Mouse (Mus musculus) ovary, postnatal 14 days (tissue): ENCODE data around the gene Gata5.

Experiments
- DNase-seq: peaks from one replicate; pipeline ENCODE4 v3.0.0; 2022; ENCODE audit warnings: low spot score

Gata5 gene

DNA sequence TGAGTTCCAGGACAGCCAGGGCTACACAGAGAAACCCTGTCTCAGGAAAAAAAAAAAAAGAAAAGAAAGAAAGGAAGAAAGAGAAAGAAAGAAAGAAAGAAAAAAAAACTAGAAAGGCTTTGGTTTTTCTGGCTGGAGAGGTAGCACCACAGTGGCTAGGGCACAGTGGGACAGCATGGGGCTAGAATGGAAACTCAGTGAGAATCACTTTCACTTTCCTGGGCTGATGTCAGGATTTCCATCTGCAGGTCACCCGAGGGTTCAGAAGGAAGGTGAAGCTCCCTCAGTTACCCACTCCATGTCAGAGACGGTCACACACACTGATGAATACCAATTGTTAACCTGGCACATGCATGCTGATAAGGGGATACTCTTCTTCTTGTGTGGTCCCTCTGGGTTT is 26.8 kb downstream of the Gata5 start:
- no peak for DNase-seq

DNA sequence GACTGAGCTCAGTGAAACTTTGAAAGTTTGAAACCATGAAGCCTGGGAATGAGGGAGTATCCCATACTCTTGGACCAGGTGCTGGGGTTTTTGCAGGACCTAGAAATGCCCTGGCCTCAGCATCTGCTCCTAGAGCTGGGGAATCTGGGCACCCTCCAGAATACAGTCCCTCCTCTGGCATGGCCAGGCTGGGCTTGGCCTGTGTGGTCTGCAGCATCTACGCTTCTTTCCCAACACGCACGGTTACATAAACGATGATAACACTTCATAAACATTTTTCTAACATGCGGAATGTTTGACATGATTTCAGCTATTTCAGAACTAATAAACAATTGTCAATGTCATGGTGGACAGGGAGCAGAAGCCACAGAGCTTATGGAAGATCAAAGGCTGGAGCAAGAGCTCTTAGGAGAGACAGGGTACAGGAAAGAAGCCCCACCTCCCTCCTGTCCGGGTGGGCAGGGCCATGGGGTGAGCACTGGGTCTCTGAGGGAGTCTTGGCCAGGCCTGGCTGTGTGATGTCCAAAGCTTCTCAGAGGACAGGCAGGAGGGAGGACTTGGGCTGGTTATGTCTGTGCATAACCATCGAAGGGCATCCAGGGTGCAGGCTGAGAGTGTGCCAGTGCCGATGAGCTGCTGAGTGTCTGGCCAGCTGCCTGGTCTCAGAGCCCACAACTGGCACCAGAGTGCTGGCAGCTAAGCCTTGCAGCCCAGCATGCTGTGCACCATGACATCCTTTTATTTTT is 27.9 kb downstream of the Gata5 start:
- no peak for DNase-seq

DNA sequence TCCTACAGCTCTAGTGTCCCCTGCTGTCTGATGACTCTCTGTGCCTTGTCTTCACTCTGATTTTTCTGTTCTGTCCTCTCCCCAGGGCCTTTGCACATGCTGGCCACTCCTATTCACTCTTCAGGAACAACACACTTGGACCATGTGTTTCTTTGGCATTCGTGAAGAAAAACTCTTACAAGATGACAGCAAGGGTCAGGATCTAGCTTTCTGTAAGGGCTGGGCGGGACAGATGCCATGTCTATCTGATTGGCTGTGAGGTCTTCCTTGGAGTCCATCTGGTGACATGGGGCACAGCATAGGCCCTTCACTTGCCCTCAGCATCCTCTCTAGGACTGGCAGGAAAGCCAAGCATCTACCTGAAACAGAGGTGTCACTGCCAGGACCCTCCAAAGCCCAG is 28.5 kb downstream of the Gata5 start:
- DNase-seq, result no peak

DNA sequence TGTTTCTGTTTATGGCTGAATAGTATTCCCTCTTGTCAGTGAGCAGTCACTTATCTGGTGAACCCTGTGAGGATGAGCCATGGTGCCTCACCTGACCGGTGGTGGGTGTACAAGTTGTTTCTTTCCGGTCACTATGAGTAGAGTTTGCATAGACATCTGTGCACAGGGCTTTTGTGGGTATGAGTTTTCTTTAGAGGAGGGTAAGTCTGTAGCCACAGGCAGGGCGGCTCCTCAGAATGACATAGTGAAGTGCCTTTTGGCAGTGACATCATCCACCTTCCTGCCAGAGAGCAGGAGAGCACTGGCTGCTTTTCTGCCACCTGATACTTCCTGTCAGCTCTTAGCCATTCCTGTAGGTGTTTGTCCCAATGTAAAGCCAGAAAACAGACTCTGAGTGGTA is 29.0 kb downstream of the Gata5 start:
- no peak for DNase-seq

DNA sequence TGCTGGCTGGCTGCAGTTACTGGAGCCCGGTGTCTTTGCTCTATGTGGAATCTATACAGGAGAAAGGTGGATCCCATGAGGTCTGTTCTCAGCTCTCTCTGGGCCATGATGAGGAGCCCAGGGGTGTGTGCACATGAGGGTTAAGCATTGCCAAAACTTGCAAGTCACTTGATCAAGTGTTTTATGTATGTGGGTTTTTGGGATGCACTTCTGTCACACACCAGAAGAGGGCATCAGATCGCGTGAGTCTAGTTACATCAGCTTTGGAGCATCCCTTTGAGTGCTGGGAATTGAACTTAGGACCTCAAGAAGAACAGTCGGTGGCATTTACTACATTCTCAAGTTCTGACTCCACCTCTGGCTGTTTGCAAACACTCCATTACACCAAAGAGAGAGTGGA is 29.9 kb downstream of the Gata5 start:
- no peak for DNase-seq

DNA sequence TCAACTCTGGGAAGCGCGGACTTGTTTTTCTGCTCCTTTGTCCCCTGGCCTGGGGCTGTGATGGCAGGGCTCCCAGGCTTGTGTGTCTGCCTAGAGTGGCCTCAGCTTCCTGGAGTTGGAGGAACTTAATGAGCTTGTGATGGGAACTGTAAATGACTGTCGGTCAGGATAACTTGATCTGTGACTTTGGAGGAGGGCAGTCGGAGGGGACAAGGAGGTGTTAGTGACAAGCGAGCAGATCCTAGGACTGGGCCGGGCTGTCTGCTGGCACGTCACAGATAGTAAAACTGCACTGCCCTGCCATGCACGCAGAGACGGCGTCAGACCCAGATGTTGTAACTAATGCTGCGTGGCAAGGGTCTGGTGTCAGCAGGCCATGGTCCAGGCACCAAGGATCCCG is 31.0 kb downstream of the Gata5 start:
- no peak for DNase-seq

DNA sequence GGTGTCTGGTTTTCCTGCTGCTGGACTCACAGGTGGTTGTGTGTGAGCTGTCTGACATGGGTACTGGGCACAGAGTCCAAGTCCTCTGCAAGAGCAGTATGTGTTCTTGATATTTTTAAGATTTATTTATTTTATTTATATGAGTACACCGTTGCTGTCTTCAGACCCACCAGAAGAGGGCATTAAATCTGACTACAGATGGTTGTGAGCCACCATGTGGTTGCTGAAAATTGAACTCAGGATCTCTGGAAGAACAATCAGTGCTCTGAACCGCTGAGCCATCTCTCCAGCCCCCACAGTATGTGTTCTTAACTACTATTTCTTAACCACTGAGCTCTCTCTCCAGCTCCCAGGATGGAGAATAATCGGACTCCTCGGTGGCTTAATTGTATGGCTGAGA is 32.3 kb downstream of the Gata5 start:
- DNase-seq, result no peak

DNA sequence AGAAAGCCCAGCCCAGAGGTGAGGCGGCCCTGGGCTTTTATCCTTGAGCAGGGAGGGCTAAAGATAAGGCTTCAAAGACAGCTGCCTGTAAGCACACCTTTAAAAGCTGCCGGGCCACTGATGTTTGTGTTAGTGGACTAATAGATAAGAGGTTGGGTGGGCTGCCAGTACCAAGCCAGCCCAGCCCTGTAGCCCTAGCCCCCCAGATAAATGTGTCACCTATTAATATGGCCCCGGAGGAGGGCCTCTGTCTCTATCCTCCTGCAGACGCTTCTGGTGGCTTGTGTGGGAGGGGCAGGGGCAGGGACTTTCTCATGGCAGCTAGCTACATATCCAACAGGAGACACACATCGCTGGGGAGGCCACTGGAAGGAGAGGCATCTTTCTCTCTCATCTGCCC is 33.7 kb downstream of the Gata5 start:
- DNase-seq, result no peak

DNA sequence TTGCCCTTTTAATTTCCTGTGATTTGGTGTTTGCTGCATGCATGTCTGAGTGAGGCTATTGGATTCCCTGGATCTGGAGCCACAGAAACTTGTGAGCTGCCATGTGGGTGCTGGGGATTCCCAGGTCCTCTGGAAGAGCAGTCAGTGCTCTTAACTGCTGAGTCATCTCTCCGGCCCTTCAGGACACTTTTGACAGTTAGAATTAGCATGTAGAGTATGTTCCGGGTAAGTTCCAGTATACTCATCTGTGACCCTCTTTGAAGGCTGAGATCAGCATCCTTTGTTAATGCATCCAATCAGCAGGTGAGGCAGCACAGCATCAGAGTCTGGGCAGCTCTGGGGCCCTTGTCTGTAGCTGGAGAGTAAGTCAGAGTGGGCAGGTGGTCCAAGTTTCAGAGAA is 34.2 kb downstream of the Gata5 start:
- DNase-seq, result no peak

DNA sequence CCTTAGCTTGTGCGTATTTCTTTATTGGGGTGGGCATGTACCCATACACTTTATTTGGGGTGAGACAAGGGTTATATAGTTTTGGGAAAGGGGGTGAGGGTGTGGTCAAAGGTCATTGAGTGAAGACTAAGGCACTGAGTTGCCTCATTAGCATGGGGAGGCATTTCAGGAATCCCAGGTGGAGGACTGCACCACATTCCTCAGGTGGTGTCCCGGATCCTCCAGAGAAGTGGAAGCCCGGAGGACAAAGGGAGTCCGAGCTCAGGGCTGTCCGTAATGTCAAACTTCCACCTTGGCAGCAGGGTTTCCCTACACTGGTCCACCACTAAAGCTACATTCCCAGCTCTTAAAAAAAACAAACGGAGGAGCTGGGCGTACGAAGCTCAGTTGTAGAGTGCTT is 41.6 kb downstream of the Gata5 start:
- no peak for DNase-seq

DNA sequence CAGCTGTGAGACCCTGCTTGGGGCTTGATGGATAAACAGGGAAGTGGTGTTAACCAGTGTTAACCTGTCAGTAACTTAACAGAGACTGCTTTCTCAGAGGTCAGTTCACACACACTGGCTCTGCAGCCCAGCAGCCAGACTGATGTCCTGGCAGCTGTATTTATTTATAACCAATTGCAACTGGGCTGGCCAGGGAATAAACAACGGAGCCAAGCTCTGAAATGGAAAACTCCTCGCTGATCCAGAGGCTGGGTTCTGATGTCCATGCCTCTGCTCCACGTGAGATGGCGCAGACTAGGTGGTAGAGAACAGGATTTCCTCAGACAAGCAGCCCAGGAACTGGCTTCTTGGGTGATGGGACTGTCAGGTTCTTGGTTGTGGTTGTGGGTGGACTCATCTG is 42.5 kb downstream of the Gata5 start:
- no peak for DNase-seq

DNA sequence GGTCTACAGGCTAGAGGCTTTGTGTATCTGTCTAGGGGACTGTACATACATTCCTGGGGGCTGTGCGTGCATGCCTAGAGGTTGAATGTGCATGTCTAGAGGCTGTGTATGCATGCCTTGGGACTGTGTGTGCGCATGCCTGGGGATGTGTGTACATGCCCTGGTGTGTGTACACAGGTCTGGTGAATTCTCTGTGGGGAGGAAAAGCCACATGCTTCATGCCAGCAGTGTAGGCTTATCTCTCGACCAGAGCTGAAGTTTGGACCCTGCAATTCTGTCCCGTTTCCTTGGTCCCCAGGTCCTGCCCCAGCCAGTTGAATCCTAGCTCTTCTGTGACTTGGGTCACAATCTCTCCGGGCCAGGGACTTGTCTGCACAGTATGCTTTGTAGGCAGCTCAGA is 42.9 kb downstream of the Gata5 start:
- no peak for DNase-seq

DNA sequence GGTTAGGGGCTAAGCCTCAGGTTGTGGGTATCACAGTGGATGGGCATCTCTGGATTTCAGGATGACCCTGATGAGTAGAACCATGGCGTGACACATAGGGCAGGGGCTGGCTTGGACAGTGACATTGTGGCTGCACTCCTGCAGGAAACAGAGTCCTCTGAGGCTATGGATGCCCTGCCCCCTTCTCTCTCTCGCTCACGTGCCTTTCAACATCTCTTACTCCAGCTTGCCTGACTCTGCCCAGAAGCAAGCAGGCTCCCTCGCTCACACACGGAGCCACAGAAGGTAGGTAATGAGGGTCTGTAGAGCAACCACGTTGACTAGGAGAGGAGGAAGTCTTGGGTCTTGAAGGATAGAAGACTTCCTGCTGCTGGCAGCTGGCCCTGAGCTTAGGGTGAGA is 44.0 kb downstream of the Gata5 start:
- DNase-seq, result no peak

DNA sequence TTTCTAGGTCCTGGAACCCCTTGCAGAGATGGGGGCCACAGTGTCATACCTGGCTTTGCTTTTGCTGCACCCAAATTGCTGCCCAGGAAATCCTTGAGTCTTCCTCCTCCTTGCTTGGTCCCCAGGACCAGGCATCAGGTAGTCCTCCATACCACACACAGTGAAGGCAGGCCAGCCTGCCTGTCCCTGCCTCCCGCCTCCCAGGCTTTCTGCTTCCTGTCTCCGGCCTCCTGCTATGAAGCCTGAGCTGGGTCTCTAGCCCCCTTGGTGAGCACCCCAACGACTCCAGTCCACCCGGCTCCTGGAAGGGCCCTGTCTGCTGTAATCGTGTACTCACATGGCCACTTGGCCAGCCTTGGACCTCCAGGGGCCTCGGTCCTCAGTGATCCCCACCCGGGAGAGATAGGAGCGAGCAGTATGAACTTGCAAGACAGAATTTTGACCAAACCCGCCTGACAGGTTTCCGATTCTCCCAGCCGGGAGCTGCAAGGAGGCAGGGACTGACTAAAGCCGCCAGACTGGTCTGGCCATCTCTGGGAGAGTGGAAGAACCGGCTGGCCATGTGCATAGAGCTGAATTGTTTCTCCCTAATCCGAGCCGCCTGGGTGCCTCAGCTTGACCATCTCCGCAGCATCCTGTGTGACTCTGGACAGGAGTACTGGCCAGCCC is 44.9 kb downstream of the Gata5 start, which contains the start of gene Rbbp8nl:
Gene Rbbp8nl, minus strand, starts transcription at position 440 of the 669 bp plus-strand sequence.
- DNase-seq, result peak; percentile 55

DNA sequence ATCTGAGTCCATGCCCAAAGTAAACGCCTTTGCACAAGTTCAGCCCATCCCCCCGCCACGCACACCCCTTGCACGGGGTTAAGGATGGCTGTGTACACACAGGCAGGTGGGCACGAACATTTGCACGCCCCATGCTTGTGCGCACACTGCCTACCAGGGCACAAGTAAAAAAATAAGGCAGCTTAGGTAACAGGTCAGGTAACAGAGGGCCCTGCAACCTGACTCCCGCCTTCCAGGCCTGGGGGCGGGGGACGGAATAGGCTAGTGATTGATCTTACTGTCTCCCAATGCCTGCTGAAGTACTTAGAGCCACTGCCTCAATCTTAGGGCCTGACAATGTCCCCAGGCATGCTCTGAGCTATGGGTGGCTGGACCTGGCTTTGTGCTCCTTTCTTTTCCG is 45.5 kb downstream of the Gata5 start:
- DNase-seq, result no peak

DNA sequence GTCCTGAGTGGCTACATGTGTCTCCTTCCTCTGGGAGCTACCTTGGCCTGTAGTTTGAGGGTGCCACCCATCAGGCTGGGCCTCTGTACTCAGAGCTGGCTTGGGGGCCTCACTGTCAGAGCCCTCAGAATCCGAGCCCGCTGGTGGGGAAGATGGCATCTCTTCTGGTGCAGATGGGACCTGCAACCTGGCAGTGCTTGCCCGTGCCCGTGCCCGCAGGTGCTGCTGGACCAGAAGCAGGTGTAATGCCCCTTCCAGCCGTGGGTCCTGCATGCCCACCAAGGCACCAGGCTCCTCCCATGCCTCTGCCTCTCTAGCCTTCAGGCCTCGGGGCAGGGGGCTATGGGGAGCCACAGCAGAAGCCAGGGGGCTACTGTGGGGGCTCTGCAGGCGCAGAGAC is 55.2 kb downstream of the Gata5 start:
- no peak for DNase-seq

DNA sequence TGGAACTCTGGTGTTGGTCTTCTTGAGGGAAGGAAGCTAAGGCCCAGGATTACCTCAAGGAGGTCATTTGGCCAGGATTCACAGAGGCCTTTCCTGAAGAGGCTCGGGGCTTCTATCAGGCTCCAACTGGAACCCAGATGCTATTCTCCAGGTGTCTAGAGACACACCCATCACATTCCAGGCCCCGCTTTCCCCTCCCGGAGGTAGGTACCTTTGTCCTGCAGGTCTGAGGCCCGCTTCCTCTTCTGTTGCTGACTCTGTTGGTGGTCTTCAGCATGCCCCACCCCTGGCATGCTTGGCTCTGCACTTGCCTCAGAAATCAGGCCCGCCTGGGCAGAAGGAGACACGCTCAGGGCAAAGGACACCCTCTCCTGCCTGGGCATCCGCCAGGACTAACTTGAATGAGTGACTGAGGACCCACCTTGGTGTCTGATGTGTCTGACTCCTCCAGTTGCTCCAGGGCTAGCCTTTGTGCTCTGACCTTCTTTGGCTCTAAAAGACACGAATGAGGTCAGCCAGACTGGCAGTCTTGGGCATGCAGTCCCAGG is 56.7 kb downstream of the Gata5 start:
- DNase-seq, result no peak

DNA sequence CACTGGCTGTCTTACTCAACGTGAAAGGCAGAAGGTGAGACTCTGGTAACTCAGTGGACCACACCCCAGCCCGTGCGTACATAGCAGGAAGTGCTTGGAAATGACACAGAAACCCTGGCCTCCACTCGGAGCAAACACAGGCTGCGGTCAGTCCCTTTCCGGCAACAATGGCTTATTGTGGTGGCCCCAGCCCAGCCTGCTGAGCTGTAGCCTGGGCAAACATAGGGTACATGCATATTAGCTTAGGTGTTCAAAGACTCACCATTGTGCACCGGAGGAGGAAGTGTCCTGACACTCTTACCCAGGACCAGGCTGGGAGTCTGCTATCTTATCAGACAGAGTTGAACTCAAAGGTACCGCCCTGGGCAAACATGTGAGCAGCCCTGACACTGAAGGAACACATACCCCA is 57.6 kb downstream of the Gata5 start:
- DNase-seq, result no peak

DNA sequence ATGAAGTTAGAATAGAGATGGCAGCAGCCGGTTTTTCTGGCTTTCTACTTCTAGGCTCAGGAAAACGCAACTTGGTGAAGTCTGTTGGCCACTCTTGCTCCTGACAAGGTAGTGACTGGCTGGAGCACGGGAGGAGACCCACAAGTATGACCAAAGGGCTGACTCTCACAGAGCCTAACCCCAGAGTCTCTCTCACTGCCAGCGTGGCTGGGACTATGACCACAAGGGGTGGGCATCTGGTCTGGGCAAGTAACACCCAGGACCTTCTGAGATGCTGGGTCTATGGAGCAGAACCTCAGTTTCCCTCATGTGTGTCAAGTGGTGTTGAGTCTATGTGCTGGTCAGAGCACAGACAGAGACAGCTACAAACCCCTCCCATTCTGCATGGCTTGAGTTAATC is 58.1 kb downstream of the Gata5 start:
- DNase-seq, result no peak

DNA sequence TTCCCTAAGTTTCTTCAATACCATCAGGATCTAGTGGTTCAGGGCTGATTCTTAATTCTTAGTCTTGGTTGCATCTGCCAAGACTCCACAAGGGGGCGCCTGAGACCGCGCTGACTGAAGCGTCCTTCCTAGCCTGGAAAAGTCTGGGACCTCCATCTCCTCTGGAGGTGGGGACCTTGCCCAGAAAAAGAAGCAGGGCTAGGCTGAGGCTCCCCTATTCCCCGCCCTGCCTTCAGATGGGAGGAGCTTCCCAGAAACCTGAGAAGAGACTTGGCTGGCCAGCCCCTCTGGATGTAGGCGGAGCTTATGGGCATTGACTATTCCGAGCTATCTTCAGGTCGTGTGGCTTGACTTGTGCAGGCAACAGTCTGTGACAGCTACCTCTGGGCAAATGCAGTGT is 58.7 kb downstream of the Gata5 start:
- peak; percentile 78 for DNase-seq
